Mouse (Mus musculus) forebrain, embryonic 10.5 days (tissue): ENCODE measurements around the gene Dhx30. TPM values are rescaled to one million over a fixed set of nuclear protein-coding genes. Genes with fewer than 3 reads are reported as not detected.

Source experiments
- polyA plus RNA-seq: library from polyadenylated mRNA; unstranded; fragments of >200 nt; fragmentation: Nextera tagmentation; extraction: Ambion mirVana; gene quantifications from 2 replicates; pipeline ENCODE4 v1.2.1, GENCODE M21; 2016

Gene Dhx30
- polyA plus RNA-seq, 1 experiment from 2014 or later, result 200 TPM

Other genes starting within 250 kb of the Dhx30 start
- gene Cdc25a, start 242.3 kb downstream of the Dhx30 start, polyA plus RNA-seq, result 42.2 and 45.5 TPM in 2 replicates
- gene Map4, start 186.4 kb downstream of the Dhx30 start, polyA plus RNA-seq, result 49.6 and 52.2 TPM in 2 replicates
- 181 and 205 TPM in 2 replicates for gene Smarcc1, start 122 bp downstream of the Dhx30 start, polyA plus RNA-seq
- 5.4 and 6.3 TPM in 2 replicates for gene Cspg5, start 126.0 kb upstream of the Dhx30 start, polyA plus RNA-seq
- 43.7 and 47.2 TPM in 2 replicates for gene Elp6, start 187.3 kb upstream of the Dhx30 start, polyA plus RNA-seq
- 44.1 and 45.4 TPM in 2 replicates for gene Scap, start 215.5 kb upstream of the Dhx30 start, polyA plus RNA-seq